Mouse (Mus musculus) right cerebral cortex, postnatal 25 days (tissue): ENCODE data around the gene Slc45a1.
A peak's percentile ranks its signal among the peaks of the same experiment; 100 is the strongest.

Experiments
- DNase-seq: peaks from one replicate; pipeline ENCODE4 v3.0.0; 2022

The Slc45a1 gene

GRCm38 (mm10) chr4:150651390-150652277 lies at the start of gene Slc45a1:
Slc45a1 (minus strand) TSS chr4:150652174.
- peak; percentile 65 for DNase-seq

GRCm38 (mm10) chr4:150700849-150701248 lies 48.9 kb upstream of the Slc45a1 start:
- no peak for DNase-seq

- DNase-seq, result no peak
These were observed 42.6 kb upstream of the Slc45a1 start for GRCm38 (mm10) chr4:150694434-150695108.

GRCm38 (mm10) chr4:150692861-150693403 lies 41.0 kb upstream of the Slc45a1 start:
- DNase-seq, result no peak

GRCm38 (mm10) chr4:150690759-150691158 lies 38.8 kb upstream of the Slc45a1 start:
- DNase-seq, result no peak

GRCm38 (mm10) chr4:150689553-150689952 lies 37.6 kb upstream of the Slc45a1 start:
- no peak for DNase-seq

- DNase-seq, result no peak
These were observed 35.3 kb upstream of the Slc45a1 start for GRCm38 (mm10) chr4:150687126-150687753.

- DNase-seq, result no peak
These were observed 34.6 kb upstream of the Slc45a1 start for GRCm38 (mm10) chr4:150686538-150686937.

- DNase-seq, result no peak
These were observed 34.0 kb upstream of the Slc45a1 start for GRCm38 (mm10) chr4:150685778-150686493.

GRCm38 (mm10) chr4:150685043-150685777 lies 33.2 kb upstream of the Slc45a1 start:
- no peak for DNase-seq

- DNase-seq, result no peak
These were observed 28.4 kb upstream of the Slc45a1 start for GRCm38 (mm10) chr4:150680373-150680772.

GRCm38 (mm10) chr4:150678789-150679188 lies 26.8 kb upstream of the Slc45a1 start:
- DNase-seq, result no peak

- DNase-seq, result no peak
These were observed 25.9 kb upstream of the Slc45a1 start for GRCm38 (mm10) chr4:150677846-150678224.

GRCm38 (mm10) chr4:150677126-150677845 lies 25.3 kb upstream of the Slc45a1 start:
- DNase-seq, result no peak

- DNase-seq, result no peak
These were observed 24.1 kb upstream of the Slc45a1 start for GRCm38 (mm10) chr4:150676029-150676428.

GRCm38 (mm10) chr4:150675274-150675673 lies 23.3 kb upstream of the Slc45a1 start:
- no peak for DNase-seq

GRCm38 (mm10) chr4:150665806-150666205 lies 13.8 kb upstream of the Slc45a1 start:
- DNase-seq, result no peak

GRCm38 (mm10) chr4:150664726-150665125 lies 12.8 kb upstream of the Slc45a1 start:
- no peak for DNase-seq

GRCm38 (mm10) chr4:150663192-150663591 lies 11.2 kb upstream of the Slc45a1 start:
- DNase-seq, result no peak

GRCm38 (mm10) chr4:150661886-150662285 lies 9.9 kb upstream of the Slc45a1 start:
- no peak for DNase-seq

- DNase-seq, result no peak
These were observed 8.1 kb upstream of the Slc45a1 start for GRCm38 (mm10) chr4:150659926-150660610.
